Mouse (Mus musculus): ENCODE data around the gene Xpnpep1. TPM values are rescaled to one million over a fixed set of nuclear protein-coding genes. Genes with fewer than 3 reads are reported as not detected.

Gene Xpnpep1
- 150 and 168 TPM in 2 replicates for polyA plus RNA-seq (2014; fragmentation: Nextera tagmentation; extraction: Ambion mirVana)

GRCm38 (mm10) chr19:53040164-53041132 lies at the start of gene Xpnpep1:
Xpnpep1 (minus strand) TSS chr19:53040214.
- H3K4me1 ChIP-seq (replicated peaks; ENCODE audit: control insufficient read depth, insufficient read depth, low read length) = peaks cover 4% of the 10 kb centered on the region; the same call in 1 of the 2 replicates
- H3K36me3 ChIP-seq (ENCODE audit: control insufficient read depth, insufficient read depth, low read length) = no peaks in the 10 kb centered on the region
- H3K27ac ChIP-seq (ENCODE audit: low read depth, low read length) = no peak within 1 kb of the TSS
- peak within 1 kb of the TSS; percentile 87 for H3K4me3 ChIP-seq (ENCODE audit: low read depth, low read length)
- WGBS = 86% methylated on average over 23 of the region's 23 CpGs
- no peak for DNase-seq (ENCODE audit: low spot score)
- H3K4me2 ChIP-seq (ENCODE audit: low read depth, low read length, severe bottlenecking) = peak within 1 kb of the TSS; percentile 56
- no peaks in the 10 kb centered on the region for H3K27me3 ChIP-seq (ENCODE audit: control insufficient read depth, insufficient read depth, low read length)
- ATAC-seq (replicated peaks; ENCODE audit: low FRiP score) = no peak
- peak within 1 kb of the TSS; percentile 45; the same call in 1 of the 2 replicates for H3K9ac ChIP-seq (ENCODE audit: low read length)
- H3K9me3 ChIP-seq (ENCODE audit: control insufficient read depth, low read length) = no peaks in the 10 kb centered on the region

GRCm38 (mm10) chr19:53087268-53088143 lies 47.5 kb upstream of the Xpnpep1 start:
- Histone ChIP-seq H3K4me3 (ENCODE audit: low read depth, low read length) (no peak overlapping the region), H3K4me1 (replicated peaks; ENCODE audit: control insufficient read depth, insufficient read depth, low read length) (peaks cover 10% of the 10 kb centered on the region; the same call in 1 of the 2 replicates), H3K27me3 (ENCODE audit: control insufficient read depth, insufficient read depth, low read length) (no peaks in the 10 kb centered on the region), H3K27ac (ENCODE audit: low read depth, low read length) (0 out of 2 replicates have a peak overlapping the region, but pooled peaks have one; percentile 41), H3K9me3 (ENCODE audit: control insufficient read depth, low read length) (no peaks in the 10 kb centered on the region), H3K36me3 (ENCODE audit: control insufficient read depth, insufficient read depth, low read length) (no peaks in the 10 kb centered on the region), H3K9ac (ENCODE audit: low read length) (peak overlapping the region; percentile 13; the same call in 1 of the 2 replicates), H3K4me2 (ENCODE audit: low read depth, low read length, severe bottlenecking) (0 out of 2 replicates have a peak overlapping the region, but pooled peaks have one; percentile 21)
- DNase-seq (ENCODE audit: low spot score) (no peak), ATAC-seq (replicated peaks; ENCODE audit: low FRiP score) (no peak)
- WGBS = 37% methylated on average over 25 of the region's 25 CpGs

GRCm38 (mm10) chr19:53086861-53087260 lies 46.8 kb upstream of the Xpnpep1 start:
- H3K27me3 ChIP-seq (ENCODE audit: control insufficient read depth, insufficient read depth, low read length) = no peaks in the 10 kb centered on the region
- WGBS = 70% methylated on average over 12 of the region's 12 CpGs
- no peak for ATAC-seq (replicated peaks; ENCODE audit: low FRiP score)
- H3K36me3 ChIP-seq (ENCODE audit: control insufficient read depth, insufficient read depth, low read length) = no peaks in the 10 kb centered on the region
- no peak for DNase-seq (ENCODE audit: low spot score)
- peak overlapping the region; percentile 13; the same call in 1 of the 2 replicates for H3K9ac ChIP-seq (ENCODE audit: low read length)
- H3K9me3 ChIP-seq (ENCODE audit: control insufficient read depth, low read length) = no peaks in the 10 kb centered on the region
- H3K27ac ChIP-seq (ENCODE audit: low read depth, low read length) = 0 out of 2 replicates have a peak overlapping the region, but pooled peaks have one; percentile 41
- H3K4me1 ChIP-seq (replicated peaks; ENCODE audit: control insufficient read depth, insufficient read depth, low read length) = peaks cover 8% of the 10 kb centered on the region; the same call in 1 of the 2 replicates
- 0 out of 2 replicates have a peak overlapping the region, but pooled peaks have one; percentile 21 for H3K4me2 ChIP-seq (ENCODE audit: low read depth, low read length, severe bottlenecking)
- no peak overlapping the region for H3K4me3 ChIP-seq (ENCODE audit: low read depth, low read length)

- 74% methylated on average over 5 of the region's 5 CpGs for WGBS
- Histone ChIP-seq H3K36me3 (ENCODE audit: control insufficient read depth, insufficient read depth, low read length) (no peaks in the 10 kb centered on the region), H3K27me3 (ENCODE audit: control insufficient read depth, insufficient read depth, low read length) (no peaks in the 10 kb centered on the region), H3K4me1 (replicated peaks; ENCODE audit: control insufficient read depth, insufficient read depth, low read length) (peaks cover 5% of the 10 kb centered on the region; the same call in 1 of the 2 replicates), H3K9ac (ENCODE audit: low read length) (no peak overlapping the region), H3K9me3 (ENCODE audit: control insufficient read depth, low read length) (no peaks in the 10 kb centered on the region), H3K27ac (ENCODE audit: low read depth, low read length) (no peak overlapping the region), H3K4me3 (ENCODE audit: low read depth, low read length) (no peak overlapping the region), H3K4me2 (ENCODE audit: low read depth, low read length, severe bottlenecking) (no peak overlapping the region)
- no peak for ATAC-seq (replicated peaks; ENCODE audit: low FRiP score)
- no peak for DNase-seq (ENCODE audit: low spot score)
Observed at GRCm38 (mm10) chr19:53084735-53085134, 44.7 kb upstream of the Xpnpep1 start.

GRCm38 (mm10) chr19:53082862-53083261 lies 42.8 kb upstream of the Xpnpep1 start:
- 93% methylated on average over 8 of the region's 8 CpGs for WGBS
- Histone ChIP-seq H3K4me1 (replicated peaks; ENCODE audit: control insufficient read depth, insufficient read depth, low read length) (peaks cover 5% of the 10 kb centered on the region; the same call in 1 of the 2 replicates), H3K27me3 (ENCODE audit: control insufficient read depth, insufficient read depth, low read length) (no peaks in the 10 kb centered on the region), H3K9me3 (ENCODE audit: control insufficient read depth, low read length) (no peaks in the 10 kb centered on the region), H3K27ac (ENCODE audit: low read depth, low read length) (no peak overlapping the region), H3K9ac (ENCODE audit: low read length) (no peak overlapping the region), H3K36me3 (ENCODE audit: control insufficient read depth, insufficient read depth, low read length) (no peaks in the 10 kb centered on the region), H3K4me3 (ENCODE audit: low read depth, low read length) (no peak overlapping the region), H3K4me2 (ENCODE audit: low read depth, low read length, severe bottlenecking) (no peak overlapping the region)
- ATAC-seq (replicated peaks; ENCODE audit: low FRiP score) (no peak), DNase-seq (ENCODE audit: low spot score) (no peak)

- H3K27ac ChIP-seq (ENCODE audit: low read depth, low read length) = no peak overlapping the region
- no peaks in the 10 kb centered on the region for H3K36me3 ChIP-seq (ENCODE audit: control insufficient read depth, insufficient read depth, low read length)
- no peaks in the 10 kb centered on the region for H3K9me3 ChIP-seq (ENCODE audit: control insufficient read depth, low read length)
- H3K9ac ChIP-seq (ENCODE audit: low read length) = no peak overlapping the region
- ATAC-seq (replicated peaks; ENCODE audit: low FRiP score) (no peak), DNase-seq (ENCODE audit: low spot score) (no peak)
- 78% methylated on average over 3 of the region's 3 CpGs for WGBS
- H3K4me1 ChIP-seq (replicated peaks; ENCODE audit: control insufficient read depth, insufficient read depth, low read length) = no peaks in the 10 kb centered on the region
- no peak overlapping the region for H3K4me3 ChIP-seq (ENCODE audit: low read depth, low read length)
- H3K4me2 ChIP-seq (ENCODE audit: low read depth, low read length, severe bottlenecking) = no peak overlapping the region
- H3K27me3 ChIP-seq (ENCODE audit: control insufficient read depth, insufficient read depth, low read length) = no peaks in the 10 kb centered on the region
Observed at GRCm38 (mm10) chr19:53081339-53081738, 41.3 kb upstream of the Xpnpep1 start.

- H3K4me1 ChIP-seq (replicated peaks; ENCODE audit: control insufficient read depth, insufficient read depth, low read length) = no peaks in the 10 kb centered on the region
Observed at GRCm38 (mm10) chr19:53080921-53081320, 40.9 kb upstream of the Xpnpep1 start.

GRCm38 (mm10) chr19:53080487-53080886 lies 40.5 kb upstream of the Xpnpep1 start:
- H3K27me3 ChIP-seq (ENCODE audit: control insufficient read depth, insufficient read depth, low read length) = no peaks in the 10 kb centered on the region
- H3K9ac ChIP-seq (ENCODE audit: low read length) = no peak overlapping the region
- H3K4me3 ChIP-seq (ENCODE audit: low read depth, low read length) = no peak overlapping the region
- DNase-seq (ENCODE audit: low spot score) = no peak
- no peaks in the 10 kb centered on the region for H3K36me3 ChIP-seq (ENCODE audit: control insufficient read depth, insufficient read depth, low read length)
- H3K4me2 ChIP-seq (ENCODE audit: low read depth, low read length, severe bottlenecking) = no peak overlapping the region
- H3K27ac ChIP-seq (ENCODE audit: low read depth, low read length) = no peak overlapping the region
- no peaks in the 10 kb centered on the region for H3K9me3 ChIP-seq (ENCODE audit: control insufficient read depth, low read length)
- 81% methylated on average over 3 of the region's 3 CpGs for WGBS
- ATAC-seq (replicated peaks; ENCODE audit: low FRiP score) = no peak
- no peaks in the 10 kb centered on the region for H3K4me1 ChIP-seq (replicated peaks; ENCODE audit: control insufficient read depth, insufficient read depth, low read length)

More at GRCm38 (mm10) chr19:53080921-53081320, 40.9 kb upstream of the Xpnpep1 start:
- no peak overlapping the region for H3K9ac ChIP-seq (ENCODE audit: low read length)
- H3K4me2 ChIP-seq (ENCODE audit: low read depth, low read length, severe bottlenecking) = no peak overlapping the region
- WGBS = 41% methylated on average over 6 of the region's 6 CpGs
- ATAC-seq (replicated peaks; ENCODE audit: low FRiP score) (no peak), DNase-seq (ENCODE audit: low spot score) (no peak)
- H3K4me3 ChIP-seq (ENCODE audit: low read depth, low read length) = no peak overlapping the region
- H3K9me3 ChIP-seq (ENCODE audit: control insufficient read depth, low read length) = no peaks in the 10 kb centered on the region
- no peaks in the 10 kb centered on the region for H3K36me3 ChIP-seq (ENCODE audit: control insufficient read depth, insufficient read depth, low read length)
- no peaks in the 10 kb centered on the region for H3K27me3 ChIP-seq (ENCODE audit: control insufficient read depth, insufficient read depth, low read length)
- no peak overlapping the region for H3K27ac ChIP-seq (ENCODE audit: low read depth, low read length)

Data from forebrain, embryonic 11.5 days (tissue).